Mouse (Mus musculus) bone marrow macrophage, adult 2 months (primary cell): ENCODE measurements around the gene C130026I21Rik.
"Not testable (repeated sequence)": the region's sequence is repeated elsewhere in the genome, so short reads cannot be mapped to it uniquely, and the experiment has no call there.

Experiments
- CTCF ChIP-seq: IDR thresholded peaks from 2 replicates; pipeline ENCODE4 v1.5.1; 2012; ENCODE audit warnings: low read depth, mild to moderate bottlenecking, low read length, moderate library complexity
- POLR2A ChIP-seq: IDR thresholded peaks from 2 replicates; pipeline ENCODE4 v1.6.1; 2012; ENCODE audit warnings: mild to moderate bottlenecking, low read depth, low read length, borderline replicate concordance

- not testable (repeated sequence) for TF ChIP-seq CTCF, POLR2A
Observed at GRCm38 (mm10) chr1:84987729-84988128, 282.6 kb downstream of the C130026I21Rik start.
